Mouse (Mus musculus): ENCODE data around the gene Bphl.

DNA sequence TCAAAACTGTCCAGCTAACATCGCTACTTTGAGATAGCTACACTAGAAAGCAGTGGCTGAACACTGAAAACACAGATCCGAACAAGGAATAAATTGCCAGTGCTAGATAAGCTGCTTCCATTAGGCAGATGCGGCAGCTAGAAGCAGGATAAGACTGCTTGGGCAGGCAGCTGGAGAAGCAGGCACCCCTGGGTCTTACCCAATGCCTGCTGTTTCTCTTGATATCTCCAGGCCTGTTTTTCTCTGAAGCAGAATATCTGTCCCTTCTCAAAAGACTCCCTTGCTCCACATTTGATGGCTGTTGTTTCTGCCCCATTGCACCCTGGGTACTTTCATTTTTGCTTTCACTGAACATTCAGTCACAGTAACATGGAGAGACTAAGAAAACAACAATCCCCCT, 63.3 kb downstream of the Bphl start:
- no peak for TF ChIP-seq POLR2A (IDR thresholded peaks at IDR 0.05; ENCODE audit: borderline replicate concordance, insufficient read depth, low read length)
- TF ChIP-seq CTCF (IDR thresholded peaks at IDR 0.05; ENCODE audit: borderline replicate concordance, insufficient read depth, low read depth, low read length), result no peak
